Mouse (Mus musculus) embryonic fibroblast, embryonic 13.5 days (primary cell): ENCODE measurements at regions not wholly inside any gene's neighbourhood (a gene's known extent, or its start where the extent isn't known, plus 50 kb on each side); places are given as distances from the start of the nearest gene placed in this dataset.

Experiments
- H3K27ac ChIP-seq: 2 replicates; pipeline ENCODE4 v1.5.1; 2012; ENCODE audit warnings: low read length, control low read depth, inconsistent platforms; ENCODE audit not compliant: insufficient read depth
- H3K4me1 ChIP-seq: 2 replicates; pipeline ENCODE4 v1.6.1; 2011; ENCODE audit warnings: low read length; ENCODE audit not compliant: control insufficient read depth, insufficient read depth
- H3K4me3 ChIP-seq: 2 replicates; pipeline ENCODE4 v1.5.1; 2011; ENCODE audit warnings: mild to moderate bottlenecking, control low read depth, low read length; ENCODE audit not compliant: insufficient read depth
- CTCF ChIP-seq: IDR thresholded peaks from 2 replicates; pipeline ENCODE4 v1.5.1; 2011; ENCODE audit warnings: mild to moderate bottlenecking, control low read depth, low read length, moderate library complexity, borderline replicate concordance; ENCODE audit not compliant: insufficient read depth
- POLR2A ChIP-seq: IDR thresholded peaks from 2 replicates; pipeline ENCODE4 v1.6.1; 2011; ENCODE audit warnings: low read depth, mild to moderate bottlenecking, control low read depth, low read length, moderate library complexity

DNA sequence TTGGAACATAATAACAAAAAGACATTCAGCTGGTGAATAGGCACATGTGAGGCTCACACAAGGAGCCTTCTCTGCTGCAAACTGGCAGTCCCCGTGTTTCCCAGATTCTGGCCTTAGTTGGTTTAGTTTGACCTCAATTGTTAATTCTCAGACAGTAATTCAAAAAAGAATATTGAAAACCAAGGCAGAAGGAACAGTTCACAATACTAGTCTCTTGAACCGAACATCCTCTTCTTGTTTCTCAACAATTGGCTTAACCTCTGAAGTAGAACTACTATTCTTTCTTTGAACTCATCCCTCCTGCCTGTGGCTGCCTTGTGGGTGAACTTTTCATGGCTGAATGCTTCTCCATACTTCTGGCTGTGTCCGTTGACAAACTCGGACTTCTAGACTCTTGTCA is 110.4 kb upstream of the Neil3 start:
- no peak overlapping the region for H3K27ac ChIP-seq
- no peak overlapping the region for H3K4me3 ChIP-seq
- TF ChIP-seq CTCF (no peak), POLR2A (no peak)
- 0 out of 2 replicates have a peak, but pooled peaks cover 3% of the 10 kb centered on the region for H3K4me1 ChIP-seq

DNA sequence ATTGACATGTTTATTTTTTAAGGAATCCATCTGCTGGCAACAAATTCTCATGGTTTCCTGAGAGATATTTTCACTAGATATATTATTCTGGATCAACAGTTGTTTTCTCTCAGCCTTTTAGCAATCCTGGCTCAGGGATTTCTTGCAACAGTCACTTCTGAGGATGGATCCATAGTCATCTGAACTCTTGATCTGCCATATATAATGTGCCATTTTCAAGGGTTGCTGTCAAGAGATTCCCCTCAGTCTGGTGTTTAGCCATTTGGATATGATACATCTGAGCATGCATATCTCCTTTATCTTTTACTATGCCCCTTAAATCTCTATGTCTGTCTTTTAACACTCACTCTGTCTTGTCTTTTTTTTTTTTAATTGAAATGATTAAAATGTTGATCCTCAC is 130.3 kb upstream of the Neil3 start:
- TF ChIP-seq CTCF (no peak), POLR2A (no peak)
- Histone ChIP-seq H3K4me1 (no peaks in the 10 kb centered on the region), H3K27ac (no peak overlapping the region), H3K4me3 (no peak overlapping the region)

GRCm38 (mm10) chr8:53775511-53775910 is 136.6 kb upstream of the Neil3 start:
- Histone ChIP-seq H3K4me3 (no peak overlapping the region), H3K27ac (no peak overlapping the region), H3K4me1 (no peaks in the 10 kb centered on the region)
- TF ChIP-seq POLR2A (no peak), CTCF (no peak)

DNA sequence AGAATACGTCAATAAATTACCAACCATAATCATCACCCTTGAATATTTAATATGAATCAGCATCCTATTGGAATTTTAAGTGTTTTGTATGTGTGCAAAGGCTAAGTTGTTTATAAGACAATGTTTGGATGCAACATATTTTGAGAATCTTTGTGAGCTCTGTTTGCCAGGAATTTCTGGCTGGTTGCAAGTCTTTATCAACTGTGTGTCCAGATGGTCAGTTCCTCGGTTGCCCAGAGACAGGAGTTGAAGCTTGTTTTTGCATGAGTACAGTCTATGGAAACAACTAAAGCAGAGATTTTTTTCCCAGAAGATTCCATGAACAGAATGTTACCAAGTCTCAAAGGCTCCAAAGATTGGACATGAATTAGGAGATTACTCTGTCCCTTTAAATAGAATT is 142.0 kb upstream of the Neil3 start:
- Histone ChIP-seq H3K27ac (no peak overlapping the region), H3K4me1 (no peaks in the 10 kb centered on the region), H3K4me3 (no peak overlapping the region)
- TF ChIP-seq CTCF (no peak), POLR2A (no peak)

- Histone ChIP-seq H3K4me1 (no peaks in the 10 kb centered on the region), H3K27ac (no peak overlapping the region), H3K4me3 (no peak overlapping the region)
- no peak for TF ChIP-seq POLR2A
- TF ChIP-seq CTCF: no peak
Observed at GRCm38 (mm10) chr8:53781885-53782284, 143.0 kb upstream of the Neil3 start.

DNA sequence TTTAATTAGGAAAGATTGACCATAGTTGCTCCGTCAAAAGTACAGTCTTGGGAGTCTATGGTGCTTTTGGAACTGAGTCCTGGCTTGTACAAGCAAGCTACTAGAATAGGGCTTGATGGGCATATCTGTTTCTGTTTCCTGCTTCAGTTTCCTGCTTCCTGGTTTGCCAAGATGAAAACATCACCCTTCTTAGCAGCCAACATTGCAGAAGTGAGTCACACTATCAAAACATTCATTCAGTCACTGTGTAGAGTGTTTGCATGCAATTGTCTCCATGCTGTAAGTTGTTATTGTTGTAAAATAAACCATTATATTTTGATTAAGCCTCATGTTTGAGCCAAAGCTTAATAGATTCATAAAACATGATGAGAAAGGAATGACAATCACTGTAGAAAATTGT is 149.3 kb upstream of the Neil3 start:
- no peaks in the 10 kb centered on the region for H3K4me1 ChIP-seq
- H3K27ac ChIP-seq: no peak overlapping the region
- no peak overlapping the region for H3K4me3 ChIP-seq
- no peak for TF ChIP-seq POLR2A

DNA sequence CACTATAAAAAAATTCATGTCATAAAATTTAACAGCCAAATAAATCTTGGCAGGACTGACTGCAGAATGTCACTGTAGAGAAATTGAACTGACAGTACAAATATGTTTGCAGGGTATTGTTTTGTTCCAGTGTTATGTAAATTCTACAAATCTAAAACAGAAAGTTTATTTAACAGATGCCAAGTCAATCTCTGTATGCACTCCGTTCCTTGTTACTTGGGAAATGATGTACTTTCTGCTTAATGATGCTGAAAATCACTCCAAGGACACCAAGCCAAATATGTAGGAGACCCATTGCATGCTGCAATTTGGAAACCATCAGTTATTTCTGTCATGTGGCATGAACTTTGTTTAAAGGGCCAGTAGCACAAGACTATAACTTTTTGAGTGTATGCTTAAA is 182.3 kb upstream of the Neil3 start:
- Histone ChIP-seq H3K27ac (no peak overlapping the region), H3K4me1 (no peaks in the 10 kb centered on the region), H3K4me3 (no peak overlapping the region)
- TF ChIP-seq POLR2A (no peak), CTCF (no peak)

GRCm38 (mm10) chr8:53827395-53827794 is 188.5 kb upstream of the Neil3 start:
- TF ChIP-seq POLR2A (no peak), CTCF (no peak)
- H3K4me3 ChIP-seq: no peak overlapping the region

DNA sequence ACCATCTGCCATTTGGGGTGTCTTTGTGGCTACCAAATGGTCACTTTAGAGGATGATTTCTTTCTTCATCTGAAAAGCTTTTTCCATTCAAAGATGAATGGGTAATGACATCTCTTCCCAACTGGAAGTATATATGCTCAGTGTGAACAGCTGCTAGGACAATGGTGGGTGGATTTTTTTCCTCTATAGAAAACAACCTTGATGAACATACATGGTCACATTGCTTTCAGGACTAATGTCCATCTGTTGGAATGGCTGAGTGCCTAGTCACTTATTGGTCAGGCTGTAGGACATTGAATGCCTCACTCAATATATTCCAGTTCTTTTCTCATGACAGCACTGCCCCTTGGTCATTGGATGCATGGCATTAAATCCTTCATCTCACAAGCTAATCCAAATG is 209.0 kb upstream of the Neil3 start:
- no peak overlapping the region for H3K27ac ChIP-seq

More at GRCm38 (mm10) chr8:53827395-53827794, 188.5 kb upstream of the Neil3 start:
- Histone ChIP-seq H3K4me1 (peaks cover 4% of the 10 kb centered on the region; the same call in 1 of the 2 replicates), H3K27ac (no peak overlapping the region)

DNA sequence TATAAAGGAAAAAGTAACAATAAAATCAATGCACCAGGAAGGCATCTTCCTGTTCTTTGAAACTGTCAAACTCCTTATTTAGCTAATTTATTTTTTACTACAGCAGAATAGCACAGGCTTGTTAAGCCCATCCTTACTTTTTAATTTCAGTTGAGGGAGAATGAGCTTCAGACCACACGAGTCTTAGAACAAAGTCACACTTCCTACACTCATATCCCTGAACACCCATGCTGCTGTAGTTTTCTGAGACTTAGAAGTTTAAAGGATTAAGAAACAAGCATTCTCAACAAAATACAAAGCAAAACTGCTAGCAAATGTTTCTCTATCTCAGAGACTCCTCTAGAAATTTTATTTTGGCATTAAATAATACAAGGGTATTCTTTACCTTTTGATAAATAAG is 208.8 kb upstream of the Vegfc start:
- TF ChIP-seq POLR2A (no peak), CTCF (no peak)
- Histone ChIP-seq H3K4me3 (no peak overlapping the region), H3K27ac (no peak overlapping the region), H3K4me1 (no peaks in the 10 kb centered on the region)

More for the DNA sequence above, 209.0 kb upstream of the Neil3 start:
- TF ChIP-seq POLR2A (no peak), CTCF (no peak)
- Histone ChIP-seq H3K4me1 (no peaks in the 10 kb centered on the region), H3K4me3 (no peak overlapping the region)

GRCm38 (mm10) chr8:53869997-53870596 is 207.3 kb upstream of the Vegfc start:
- Histone ChIP-seq H3K27ac (no peak overlapping the region), H3K4me3 (no peak overlapping the region), H3K4me1 (no peaks in the 10 kb centered on the region)
- TF ChIP-seq POLR2A (no peak), CTCF (peak; percentile 61; the same call in 1 of the 2 replicates)
